Mouse (Mus musculus): ENCODE results near the gene Rft1.

Gene Rft1

DNA sequence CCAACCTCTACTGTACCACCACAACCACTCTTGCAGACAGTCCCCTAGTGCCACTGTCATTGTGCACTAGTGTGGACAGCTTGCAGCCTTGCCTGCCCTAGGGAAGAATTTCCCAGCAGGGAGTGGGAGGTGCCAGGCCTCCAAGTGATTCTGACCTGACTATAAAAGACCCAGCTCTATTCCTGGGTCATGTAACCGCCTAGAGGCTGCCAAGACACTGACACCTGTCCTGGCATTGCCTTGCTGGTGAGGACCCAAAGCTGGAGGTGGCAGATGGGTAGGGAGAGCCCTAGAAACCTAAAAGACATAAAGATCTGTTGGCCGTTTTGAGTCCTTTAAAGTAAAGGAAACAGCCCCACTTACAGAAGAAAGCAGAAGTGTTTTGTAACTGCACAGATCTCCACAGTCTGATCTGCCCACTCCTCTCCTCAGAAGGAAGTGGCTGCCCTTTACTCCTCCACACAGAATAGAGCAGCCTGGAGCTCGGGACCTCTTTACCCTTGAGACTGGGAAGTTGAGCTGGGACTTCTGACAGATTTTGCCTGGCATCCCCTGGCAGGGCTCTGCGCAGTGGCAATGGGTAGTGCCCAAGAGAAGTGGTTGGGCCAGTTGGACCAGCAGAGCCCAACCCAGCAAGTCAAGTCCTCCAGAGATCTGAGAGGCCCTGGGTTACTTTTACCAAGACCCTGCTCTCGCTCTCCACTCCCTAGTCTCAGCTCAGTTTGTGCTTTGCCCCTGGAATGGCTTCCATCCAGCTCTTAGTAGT is 23.2 kb upstream of the Rft1 start:
- DNase-seq, result peak; percentile 44

GRCm38 (mm10) chr14:30631834-30632233 is 22.3 kb upstream of the Rft1 start:
- no peak for DNase-seq

DNA sequence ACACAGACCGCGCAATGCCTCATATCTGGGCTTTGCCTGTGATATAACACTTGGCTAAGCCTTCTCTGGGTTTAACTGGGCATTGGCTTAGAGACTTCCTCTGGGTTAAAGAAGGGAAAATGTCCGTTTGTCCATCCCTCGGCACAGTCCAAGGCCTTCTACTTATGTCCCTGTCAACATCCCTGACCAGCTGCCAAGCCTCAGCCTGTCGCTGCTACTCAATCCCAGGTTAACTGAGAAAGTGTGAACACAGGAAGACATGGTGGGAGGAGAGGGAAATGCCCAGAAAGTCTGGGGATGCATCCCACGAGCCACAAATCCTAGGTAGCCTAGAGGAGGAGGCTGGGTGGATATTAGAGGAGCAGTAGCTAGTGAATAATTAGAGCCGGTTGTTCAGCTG is 20.5 kb upstream of the Rft1 start:
- no peak for DNase-seq

- DNase-seq, result no peak
Measured at GRCm38 (mm10) chr14:30634418-30634817, 19.7 kb upstream of the Rft1 start.

DNA sequence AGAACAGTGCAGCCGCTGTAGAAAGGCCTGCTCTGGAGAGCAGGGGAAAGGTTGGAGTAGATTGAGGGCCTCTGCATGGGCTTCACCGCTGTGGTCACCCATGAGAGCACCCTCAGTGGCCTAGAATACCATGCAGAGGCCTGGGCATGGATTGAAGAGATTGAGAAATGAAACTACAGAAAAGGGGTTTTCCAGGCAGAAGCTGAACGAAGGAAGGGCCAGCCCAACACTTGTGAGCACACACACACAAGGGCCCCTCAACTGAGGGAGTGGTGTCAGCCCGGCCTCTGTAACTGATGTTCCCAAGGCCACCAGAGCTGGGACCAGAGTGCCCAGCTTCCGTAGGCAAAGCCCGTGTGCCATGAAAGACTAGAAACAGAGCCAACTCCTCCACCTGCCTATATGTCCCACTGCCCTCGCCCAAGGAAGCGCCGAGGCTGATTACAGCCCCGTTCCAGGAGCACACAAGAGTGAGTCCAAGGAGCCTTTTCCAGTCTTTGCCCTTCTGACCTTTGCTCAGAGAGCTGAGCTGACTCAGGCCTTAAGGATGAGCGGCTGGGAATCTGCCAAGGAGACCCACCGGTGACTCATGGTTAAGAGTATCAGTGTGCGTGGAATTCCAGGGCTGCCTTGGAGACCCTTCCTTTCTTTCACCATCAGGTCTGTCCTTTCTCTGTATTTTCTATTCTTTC is 18.8 kb upstream of the Rft1 start:
- no peak for DNase-seq

GRCm38 (mm10) chr14:30636499-30636898 is 17.7 kb upstream of the Rft1 start:
- DNase-seq, result no peak

DNA sequence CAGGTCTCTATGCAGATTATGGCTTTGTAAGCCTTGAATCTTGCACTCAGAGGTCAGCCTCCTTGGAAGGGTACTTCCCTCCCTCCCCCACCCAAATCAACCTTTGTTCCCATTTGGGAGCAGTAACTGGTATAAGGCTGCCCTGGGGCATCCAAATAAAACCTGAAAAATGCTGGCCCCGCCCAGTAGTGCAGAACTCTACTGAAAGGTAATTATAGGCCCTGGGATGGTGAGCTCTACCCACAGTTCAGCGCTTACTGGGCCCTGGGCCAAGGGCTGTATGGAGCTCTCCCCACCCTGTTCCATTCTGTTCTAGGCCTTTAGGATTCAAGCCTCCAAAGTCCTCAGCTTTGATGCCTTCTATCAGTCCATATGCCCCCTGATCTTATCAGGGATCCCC is 17.1 kb upstream of the Rft1 start:
- no peak for DNase-seq

GRCm38 (mm10) chr14:30638009-30638408 is 16.2 kb upstream of the Rft1 start:
- DNase-seq, result no peak

GRCm38 (mm10) chr14:30638686-30639085 is 15.5 kb upstream of the Rft1 start:
- no peak for DNase-seq

DNA sequence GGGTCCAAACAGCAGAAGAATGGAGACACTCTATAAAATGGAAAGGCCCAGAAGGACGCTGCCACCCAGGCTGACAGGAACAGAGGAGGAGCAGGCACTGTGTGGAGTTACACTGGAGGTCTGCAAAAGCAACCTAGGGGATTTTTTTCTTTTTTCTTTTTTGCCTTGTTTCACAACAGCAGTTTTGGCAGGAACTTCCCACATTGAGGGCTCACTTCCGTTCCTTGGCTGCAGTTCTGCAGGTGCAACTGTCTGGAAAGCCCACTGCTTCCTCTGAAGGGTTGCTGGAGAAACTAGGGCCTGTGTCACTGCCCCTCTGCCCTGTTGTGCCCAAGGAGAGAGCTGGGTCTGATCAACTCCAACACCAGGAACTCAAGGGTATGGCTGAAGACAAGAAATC is 12.4 kb upstream of the Rft1 start:
- no peak for DNase-seq

DNA sequence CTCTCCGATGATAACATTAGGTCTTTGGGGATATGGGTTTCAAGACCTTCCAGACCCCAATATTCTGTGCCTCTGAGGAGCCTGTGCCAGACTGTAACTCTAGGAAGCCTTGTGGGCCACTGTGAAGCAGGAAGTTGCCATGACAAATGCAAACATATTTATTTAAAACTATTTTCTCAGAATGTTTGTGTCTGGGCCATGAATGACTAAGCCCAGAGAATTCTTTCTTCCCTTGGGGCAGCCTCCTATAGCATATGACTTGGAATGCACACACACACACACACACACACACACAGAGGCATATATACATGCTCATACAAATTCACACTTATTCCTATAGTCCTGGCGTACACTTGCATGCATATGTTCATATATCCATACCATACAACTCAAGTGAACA is 10.1 kb upstream of the Rft1 start:
- DNase-seq, result no peak

GRCm38 (mm10) chr14:30645066-30645465 is 9.1 kb upstream of the Rft1 start:
- DNase-seq, result no peak

GRCm38 (mm10) chr14:30646486-30646885 is 7.7 kb upstream of the Rft1 start:
- no peak for DNase-seq

DNA sequence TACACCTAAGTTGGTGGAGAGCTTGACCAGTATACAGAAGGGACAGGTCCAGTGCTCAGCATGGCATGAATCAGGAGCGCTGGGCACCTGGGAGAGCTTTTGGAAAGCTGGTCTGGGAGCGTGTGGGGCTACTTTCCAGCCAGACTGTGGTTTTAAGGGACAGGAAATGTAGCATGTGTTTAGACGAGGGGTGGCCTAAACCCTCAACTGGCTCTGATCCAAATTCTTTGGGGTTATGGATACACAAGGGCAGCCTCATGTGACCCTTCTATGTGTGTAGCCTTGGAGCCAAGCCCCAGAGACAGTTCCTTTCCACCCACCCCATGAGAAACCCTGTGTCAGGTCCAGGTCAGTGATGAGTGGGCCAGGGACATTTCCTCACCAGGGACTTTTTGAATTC is 5.7 kb upstream of the Rft1 start:
- DNase-seq, result no peak

- DNase-seq, result no peak
Measured at GRCm38 (mm10) chr14:30649745-30650144, 4.4 kb upstream of the Rft1 start.

- DNase-seq, result peak; percentile 42
Measured at GRCm38 (mm10) chr14:30650969-30651368, 3.2 kb upstream of the Rft1 start.

DNA sequence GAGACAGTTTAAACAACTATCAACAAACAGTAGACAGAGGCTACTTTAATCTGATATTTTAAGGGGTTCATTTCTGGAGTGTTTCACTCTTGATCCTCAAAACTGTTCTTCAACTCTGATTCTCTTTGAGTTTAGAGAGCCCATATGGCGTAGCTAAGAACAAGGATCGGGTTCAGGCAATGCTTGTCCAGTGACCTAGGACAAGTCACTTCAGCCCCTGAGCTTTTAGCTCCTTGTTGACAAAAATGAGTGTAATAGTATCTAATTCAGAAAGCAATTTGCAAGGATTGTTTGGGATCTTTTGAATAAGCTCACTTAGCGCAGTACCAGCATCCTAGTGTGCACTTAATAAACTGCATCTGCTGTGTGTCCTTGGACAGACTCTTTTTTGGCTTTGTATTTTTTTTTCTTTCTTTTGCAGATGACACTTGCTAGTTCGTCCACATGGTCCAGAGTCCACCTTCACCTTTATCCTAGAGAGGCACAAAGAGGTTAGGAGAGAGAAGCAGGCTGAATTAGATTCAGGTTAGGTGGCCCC is 600 bp downstream of the Rft1 start:
- no peak for DNase-seq

- no peak for DNase-seq
Measured at GRCm38 (mm10) chr14:30655531-30655930, 1.4 kb downstream of the Rft1 start.

DNA sequence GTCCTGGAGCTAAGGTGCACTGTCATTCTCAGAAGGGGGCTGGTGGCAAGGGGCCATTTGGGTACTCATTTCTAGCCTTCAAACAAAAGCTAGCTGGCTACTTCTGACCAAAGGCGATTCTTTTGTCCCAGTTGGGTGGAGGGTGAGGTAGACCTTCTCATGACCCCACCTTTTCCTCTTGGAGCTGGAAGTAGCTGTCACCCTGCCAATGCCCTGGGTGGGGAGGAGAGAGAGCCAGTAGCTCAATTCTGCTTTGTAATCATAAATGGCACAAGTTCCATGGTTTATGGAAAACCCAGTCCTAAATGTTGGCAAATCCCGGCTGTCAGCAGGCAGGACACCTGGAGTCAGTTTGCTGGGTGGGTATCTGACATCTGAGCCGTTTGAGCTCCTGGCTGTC is 11.9 kb downstream of the Rft1 start:
- DNase-seq, result no peak

GRCm38 (mm10) chr14:30666604-30667003 is 12.4 kb downstream of the Rft1 start:
- DNase-seq, result no peak

GRCm38 (mm10) chr14:30670161-30670560 is 16.0 kb downstream of the Rft1 start:
- DNase-seq, result no peak

DNA sequence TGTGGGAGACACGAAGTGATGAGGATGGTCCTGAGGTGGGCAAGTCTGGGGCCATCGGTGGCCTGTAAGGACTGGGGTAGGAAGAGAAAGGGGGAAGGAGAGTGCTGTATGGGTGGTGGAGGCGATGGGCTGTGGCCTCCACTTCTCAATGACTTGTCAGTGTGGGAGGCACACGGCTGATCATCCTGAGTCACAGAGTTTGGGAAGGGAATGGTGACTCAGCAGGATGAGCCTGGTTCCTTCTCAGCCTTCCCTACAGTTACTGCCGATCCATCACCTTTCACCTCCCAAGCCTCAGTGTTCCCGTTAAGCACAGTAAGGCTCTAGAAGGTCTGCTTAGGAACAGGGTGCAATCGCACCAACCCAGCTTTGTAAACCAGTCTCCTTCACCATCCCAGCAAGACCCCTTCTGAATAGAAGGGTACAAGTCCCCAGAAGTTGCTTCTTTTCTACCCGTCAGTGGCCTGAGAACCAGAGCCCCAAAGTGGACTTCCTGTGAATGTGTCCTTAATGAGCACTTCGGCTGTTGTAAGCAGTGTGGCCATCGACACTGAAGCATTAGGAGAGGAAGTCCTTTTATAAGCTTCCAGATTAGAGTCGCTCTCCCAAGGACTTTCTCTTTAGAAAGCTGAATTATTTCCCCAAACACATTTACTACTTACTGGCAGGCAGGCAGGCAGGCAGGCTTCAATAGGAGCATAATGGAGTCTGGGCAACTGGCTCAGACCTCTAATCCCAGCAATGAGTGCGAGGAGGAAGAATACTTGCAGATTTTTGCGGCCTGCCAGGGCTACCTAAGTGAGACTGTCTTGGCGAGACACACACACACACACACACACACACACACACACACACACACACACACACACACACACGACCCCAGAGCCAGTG is 17.2 kb downstream of the Rft1 start:
- DNase-seq, result no peak

- DNase-seq, result peak; percentile 68
Measured at GRCm38 (mm10) chr14:30671986-30672312, 17.8 kb downstream of the Rft1 start.

- DNase-seq, result no peak
Measured at GRCm38 (mm10) chr14:30674947-30675346, 20.8 kb downstream of the Rft1 start.
